Mouse (Mus musculus) lung, postnatal 0 days (tissue): ENCODE measurements around the gene Dnase1l3. TPM values are rescaled to one million over a fixed set of nuclear protein-coding genes. Genes with fewer than 3 reads are reported as not detected.

Source experiments
- ATAC-seq: fragments of 200-750 bp; cut with Nextera tagmentation; 2 replicates; pipeline ENCODE4 v1.8.0; 2017; ENCODE audit warnings: moderate library complexity
- DNase-seq: peaks from one replicate; pipeline ENCODE4 v3.0.0-alpha.2; 2016; ENCODE audit warnings: low spot score
- H3K27ac ChIP-seq: fragments of 300-500 bp; sonication (generic); 2 replicates; pipeline ENCODE4 v1.5.1; 2014; ENCODE audit warnings: antibody characterized with exemption, mild to moderate bottlenecking, low read length, mixed read lengths
- H3K27me3 ChIP-seq: fragments of 300-500 bp; sonication (generic); replicated peaks from 2 replicates; pipeline ENCODE4 v1.6.1; 2014; ENCODE audit warnings: low read length, mixed read lengths; ENCODE audit not compliant: insufficient read depth
- H3K36me3 ChIP-seq: fragments of 300-500 bp; sonication (generic); 2 replicates; pipeline ENCODE4 v1.6.1; 2014; ENCODE audit warnings: low read length, mixed read lengths; ENCODE audit not compliant: insufficient read depth
- H3K4me1 ChIP-seq: fragments of 300-500 bp; sonication (generic); 2 replicates; pipeline ENCODE4 v1.6.1; 2014; ENCODE audit warnings: antibody characterized with exemption, low read depth, low read length, mixed read lengths; ENCODE audit not compliant: insufficient read depth
- H3K4me2 ChIP-seq: fragments of 300-500 bp; sonication (generic); replicated peaks from 2 replicates; pipeline ENCODE4 v1.6.1; 2014; ENCODE audit warnings: low read depth, mild to moderate bottlenecking, low read length, moderate library complexity, mixed read lengths
- H3K4me3 ChIP-seq: fragments of 300-500 bp; sonication (generic); 2 replicates; pipeline ENCODE4 v1.5.1; 2014; ENCODE audit warnings: low read depth, low read length
- H3K9ac ChIP-seq: fragments of 300-500 bp; sonication (generic); replicated peaks from 2 replicates; pipeline ENCODE4 v1.6.1; 2014; ENCODE audit warnings: low read depth, mild to moderate bottlenecking
- H3K9me3 ChIP-seq: fragments of 300-500 bp; sonication (generic); 2 replicates; pipeline ENCODE4 v1.6.1; 2016; ENCODE audit warnings: low read length, mixed read lengths
- CTCF ChIP-seq: IDR thresholded peaks from 2 replicates; pipeline ENCODE4 v1.5.1; 2016; ENCODE audit warnings: antibody characterized with exemption, mild to moderate bottlenecking
- EP300 ChIP-seq: IDR thresholded peaks from 2 replicates; pipeline ENCODE4 v1.6.1; 2016; ENCODE audit warnings: antibody characterized with exemption, mild to moderate bottlenecking, control low read depth
- WGBS: fragments of 180-500 bp; shearing (Covaris S2); extraction: QIAGEN DNeasy Blood & Tissue Kit; methylation state at CpG from one replicate; pipeline ENCODE4 v1.1.7; 2014; 5-methylcytosine and 5-hydroxymethylcytosine counted together
- polyA plus RNA-seq: library from polyadenylated mRNA; unstranded; fragments of >200 nt; fragmentation: Nextera tagmentation; extraction: Ambion mirVana; gene quantifications from 2 replicates; pipeline ENCODE4 v1.2.1, GENCODE M21; 2015

Dnase1l3 gene
- polyA plus RNA-seq, 1 experiment from 2014 or later = 0.07 TPM

GRCm38 (mm10) chr14:8020011-8020410 is 25.6 kb upstream of the Dnase1l3 start:
- Histone ChIP-seq H3K27me3 (no peaks in the 10 kb centered on the region), H3K4me2 (no peak overlapping the region), H3K9me3 (no peaks in the 10 kb centered on the region), H3K9ac (no peak overlapping the region), H3K4me3 (no peak overlapping the region), H3K36me3 (no peaks in the 10 kb centered on the region), H3K27ac (no peak overlapping the region), H3K4me1 (no peaks in the 10 kb centered on the region)
- ATAC-seq (no peak), DNase-seq (no peak)
- 94% methylated on average over 1 of the region's 1 CpGs for WGBS
- TF ChIP-seq CTCF (no peak), EP300 (no peak)

GRCm38 (mm10) chr14:8016951-8017350 is 22.6 kb upstream of the Dnase1l3 start:
- ATAC-seq = no peak
- no peak overlapping the region for H3K27ac ChIP-seq

GRCm38 (mm10) chr14:8016276-8016675 is 21.9 kb upstream of the Dnase1l3 start:
- Histone ChIP-seq H3K36me3 (no peaks in the 10 kb centered on the region), H3K27me3 (no peaks in the 10 kb centered on the region), H3K27ac (no peak overlapping the region), H3K9ac (no peak overlapping the region), H3K4me1 (no peaks in the 10 kb centered on the region), H3K9me3 (no peaks in the 10 kb centered on the region), H3K4me3 (no peak overlapping the region), H3K4me2 (no peak overlapping the region)
- WGBS = 66% methylated on average over 6 of the region's 6 CpGs
- TF ChIP-seq EP300 = no peak
- TF ChIP-seq CTCF = no peak
- DNase-seq = peak; percentile 45
- no peak; the same call in 1 of the 2 replicates for ATAC-seq

More at GRCm38 (mm10) chr14:8016951-8017350, 22.6 kb upstream of the Dnase1l3 start:
- Histone ChIP-seq H3K4me1 (no peaks in the 10 kb centered on the region), H3K9me3 (no peaks in the 10 kb centered on the region), H3K4me2 (no peak overlapping the region), H3K27me3 (no peaks in the 10 kb centered on the region), H3K36me3 (no peaks in the 10 kb centered on the region), H3K9ac (no peak overlapping the region), H3K4me3 (no peak overlapping the region)
- 87% methylated on average over 1 of the region's 1 CpGs for WGBS
- no peak for TF ChIP-seq EP300
- no peak for TF ChIP-seq CTCF
- no peak for DNase-seq

- no peaks in the 10 kb centered on the region for H3K27me3 ChIP-seq
- no peak for ATAC-seq
- no peak for DNase-seq
- TF ChIP-seq EP300 (no peak), CTCF (no peak)
- H3K9ac ChIP-seq = no peak overlapping the region
- no peaks in the 10 kb centered on the region for H3K9me3 ChIP-seq
- H3K4me1 ChIP-seq = no peaks in the 10 kb centered on the region
- H3K27ac ChIP-seq = no peak overlapping the region
- H3K4me3 ChIP-seq = no peak overlapping the region
- no peak overlapping the region for H3K4me2 ChIP-seq
- H3K36me3 ChIP-seq = no peaks in the 10 kb centered on the region
- 87% methylated on average over 6 of the region's 6 CpGs for WGBS
Observed at GRCm38 (mm10) chr14:8015756-8016155, 21.4 kb upstream of the Dnase1l3 start.

- ATAC-seq (no peak), DNase-seq (no peak)
- no peaks in the 10 kb centered on the region for H3K9me3 ChIP-seq
- no peak overlapping the region for H3K27ac ChIP-seq
- TF ChIP-seq CTCF (no peak), EP300 (no peak)
- H3K4me3 ChIP-seq = no peak overlapping the region
- H3K4me2 ChIP-seq = no peak overlapping the region
- no peaks in the 10 kb centered on the region for H3K27me3 ChIP-seq
- WGBS = 82% methylated on average over 6 of the region's 6 CpGs
- no peaks in the 10 kb centered on the region for H3K4me1 ChIP-seq
- no peak overlapping the region for H3K9ac ChIP-seq
- no peaks in the 10 kb centered on the region for H3K36me3 ChIP-seq
Observed at GRCm38 (mm10) chr14:8011938-8012337, 17.6 kb upstream of the Dnase1l3 start.

- no peaks in the 10 kb centered on the region for H3K27me3 ChIP-seq
- no peak overlapping the region for H3K9ac ChIP-seq
- ATAC-seq = no peak
- no peaks in the 10 kb centered on the region for H3K9me3 ChIP-seq
- H3K4me1 ChIP-seq = no peaks in the 10 kb centered on the region
- TF ChIP-seq EP300 (no peak), CTCF (no peak)
- no peak overlapping the region for H3K4me3 ChIP-seq
- no peak for DNase-seq
- H3K36me3 ChIP-seq = no peaks in the 10 kb centered on the region
- no peak overlapping the region for H3K27ac ChIP-seq
- no peak overlapping the region for H3K4me2 ChIP-seq
- 70% methylated on average over 2 of the region's 2 CpGs for WGBS
Observed at GRCm38 (mm10) chr14:8011297-8011696, 16.9 kb upstream of the Dnase1l3 start.

GRCm38 (mm10) chr14:8007923-8008322 is 13.6 kb upstream of the Dnase1l3 start:
- ATAC-seq (no peak), DNase-seq (no peak)
- no peaks in the 10 kb centered on the region for H3K27me3 ChIP-seq
- no peaks in the 10 kb centered on the region for H3K36me3 ChIP-seq
- peaks cover 3% of the 10 kb centered on the region; the same call in 1 of the 2 replicates for H3K4me1 ChIP-seq
- H3K27ac ChIP-seq = no peak overlapping the region
- no peaks in the 10 kb centered on the region for H3K9me3 ChIP-seq
- no peak overlapping the region for H3K9ac ChIP-seq
- no peak for TF ChIP-seq CTCF
- no peak for TF ChIP-seq EP300
- no peak overlapping the region for H3K4me2 ChIP-seq
- no peak overlapping the region for H3K4me3 ChIP-seq
- 86% methylated on average over 10 of the region's 10 CpGs for WGBS
